Mouse (Mus musculus) pancreas, adult 10 weeks (tissue): ENCODE data around the gene Snx11. TPM values are rescaled to one million over a fixed set of nuclear protein-coding genes. Genes with fewer than 3 reads are reported as not detected.

Experiments
- polyA plus RNA-seq: library from polyadenylated mRNA; stranded (reverse); fragments of 350-450 nt; fragmentation: Illumina TruSeq; extraction: RNeasy Lipid Tissue Mini Kit (QIAGEN cat#74804); gene quantifications from one replicate; pipeline ENCODE4 v1.2.3, GENCODE M21; 2015; ENCODE audit warnings: low read depth, low replicate concordance; ENCODE audit not compliant: insufficient read depth

Gene Snx11
- 7.6 TPM for polyA plus RNA-seq

DNA sequence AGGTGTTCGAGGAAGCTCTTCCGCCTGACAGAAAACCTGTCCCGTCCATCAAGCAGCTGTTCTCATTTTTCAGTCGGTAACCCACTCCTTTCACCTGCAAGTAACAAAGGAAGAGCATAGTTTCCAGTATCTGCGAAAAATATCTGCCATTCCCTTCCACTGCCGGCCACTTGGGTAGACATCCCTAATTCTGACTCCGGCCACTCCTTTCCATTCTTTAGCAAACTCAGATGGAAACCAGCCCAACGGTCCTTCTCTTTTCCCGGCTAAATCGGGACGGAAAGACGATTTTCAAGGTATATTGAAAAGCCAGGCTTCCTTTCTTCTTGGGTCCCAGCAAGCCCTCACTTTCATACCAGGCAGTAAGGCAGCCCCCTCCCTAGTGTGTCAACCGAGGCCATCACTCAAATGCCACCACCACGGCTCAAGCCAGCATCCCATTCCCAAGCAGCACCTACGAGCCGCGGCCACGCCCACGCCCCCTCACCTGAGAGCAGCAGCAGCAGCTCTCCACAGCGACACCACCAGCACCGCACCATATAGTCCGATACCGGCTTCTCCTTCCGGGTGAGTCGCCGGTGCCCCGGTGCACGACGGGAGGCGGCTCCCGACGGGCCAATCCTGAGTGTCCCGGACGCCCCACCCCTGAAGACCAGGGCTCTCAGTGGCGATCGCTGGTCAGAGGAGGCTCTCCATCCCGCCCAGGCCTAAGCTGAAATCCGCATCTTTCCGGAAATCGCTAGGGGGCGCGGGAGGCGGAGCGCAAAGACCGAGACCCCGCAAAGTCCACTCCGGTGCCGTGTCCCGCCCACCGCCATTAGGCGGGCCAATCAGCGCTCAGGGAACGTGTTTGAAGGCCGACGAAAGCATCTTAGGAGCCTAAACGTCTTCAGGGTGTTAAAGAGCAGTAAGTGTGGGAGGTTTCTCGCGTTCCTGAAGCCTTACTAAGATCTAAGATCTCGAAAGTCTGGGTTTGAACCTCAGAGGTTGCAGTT is at the start of gene Snx11:
Snx11 (minus strand) TSS at position 592 of the 995 bp plus-strand sequence.

DNA sequence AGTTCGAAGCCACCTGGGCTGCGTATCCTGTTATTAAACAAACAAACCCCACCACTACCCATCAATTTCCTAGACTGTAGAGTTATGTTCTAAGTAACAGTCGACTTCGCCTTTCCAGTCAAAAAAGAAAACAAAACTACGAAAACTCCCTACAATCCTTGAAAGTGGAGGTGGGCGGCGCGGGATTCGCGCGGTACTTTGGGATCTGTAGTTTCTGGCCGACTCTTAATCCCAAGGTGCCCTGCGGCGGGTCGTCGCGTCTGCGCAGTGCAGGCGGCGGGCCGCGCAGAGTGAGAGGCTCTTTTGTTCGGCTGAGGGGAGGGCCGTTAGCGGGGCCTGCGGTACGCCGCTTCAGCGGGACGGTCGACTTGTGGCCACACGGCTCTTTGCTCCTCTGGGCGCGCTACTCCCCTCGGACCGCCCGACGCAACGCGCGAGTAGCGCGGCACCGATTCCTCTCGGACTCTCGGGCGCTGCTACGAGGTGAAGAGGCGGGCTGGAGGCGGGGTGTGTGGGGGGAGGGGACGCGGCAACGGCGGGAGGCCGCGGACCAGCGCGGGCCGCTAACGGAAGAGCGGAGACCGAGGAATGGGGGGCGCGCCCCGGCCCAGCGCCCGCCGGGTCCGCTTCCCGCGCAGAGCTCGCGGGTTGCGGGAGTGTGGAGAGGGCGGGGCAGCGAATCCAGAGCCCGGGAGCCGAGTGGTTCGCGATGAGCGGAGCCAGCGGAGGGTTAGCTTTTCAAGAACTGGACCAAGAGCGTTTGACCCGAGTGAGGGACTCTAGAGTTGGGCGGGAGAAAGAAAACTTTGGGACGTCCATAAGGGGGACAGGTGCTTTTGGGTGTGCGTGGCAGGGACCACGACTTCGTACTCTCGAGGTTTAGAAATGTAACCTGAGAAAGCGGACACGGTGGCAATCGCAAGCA is 11.8 kb upstream of the Snx11 start, which contains the start of gene Cbx1:
Cbx1 (plus strand) TSS at position 257 of the 925 bp plus-strand sequence.

Other genes with a start within 250 kb of the Snx11 start
- 10.8 TPM for gene Cbx1, start 11.6 kb upstream of the Snx11 start, polyA plus RNA-seq
- 32.6 TPM for gene Nfe2l1, start 52.4 kb upstream of the Snx11 start, polyA plus RNA-seq
- 123 TPM for gene Copz2, start 72.3 kb upstream of the Snx11 start, polyA plus RNA-seq
- gene Cdk5rap3, start 138.9 kb upstream of the Snx11 start, polyA plus RNA-seq: 40.0 TPM
- 36.3 TPM for gene Prr15l, start 150.5 kb upstream of the Snx11 start, polyA plus RNA-seq
- 8.0 TPM for gene Pnpo, start 166.4 kb upstream of the Snx11 start, polyA plus RNA-seq
- 3.1 TPM for gene Sp2, start 205.4 kb upstream of the Snx11 start, polyA plus RNA-seq
- 0.30 TPM for gene Sp6, start 235.8 kb upstream of the Snx11 start, polyA plus RNA-seq